Mouse (Mus musculus): ENCODE results near the gene Krt39. TPM values are rescaled to one million over a fixed set of nuclear protein-coding genes. Genes with fewer than 3 reads are reported as not detected.

The Krt39 gene
- not detected in 2 replicates for polyA plus RNA-seq (2012; rRNA removed; ENCODE audit: low replicate concordance)

DNA sequence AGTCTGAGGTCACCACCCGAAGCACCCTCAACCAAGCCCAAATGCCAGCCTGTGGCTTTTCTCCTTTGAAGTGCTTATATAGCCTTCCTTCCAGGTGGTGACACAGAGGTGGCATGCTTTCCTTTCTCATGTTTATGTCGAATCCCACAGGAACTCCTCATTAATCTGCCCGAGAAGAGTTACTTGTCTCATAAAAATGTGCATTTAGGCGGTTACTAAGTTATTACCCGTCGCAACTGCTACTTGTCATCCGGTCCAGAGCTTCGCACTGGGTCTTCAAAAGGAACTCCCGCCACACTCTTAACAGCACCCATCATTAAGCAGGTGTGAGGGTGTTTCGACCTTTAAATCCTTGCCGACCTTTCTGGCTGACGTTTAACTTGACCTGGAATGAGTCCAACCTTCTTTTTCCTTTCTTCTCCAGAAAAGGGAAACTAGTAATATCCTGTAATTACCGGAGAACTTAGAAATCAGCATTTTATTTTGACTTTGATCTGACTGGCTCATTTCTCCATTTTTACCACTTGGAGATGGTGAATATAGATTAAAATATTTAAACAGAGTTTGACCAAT, at the start of gene Krt39:
Krt39 (minus strand) TSS at position 51 of the 573 bp plus-strand sequence.

DNA sequence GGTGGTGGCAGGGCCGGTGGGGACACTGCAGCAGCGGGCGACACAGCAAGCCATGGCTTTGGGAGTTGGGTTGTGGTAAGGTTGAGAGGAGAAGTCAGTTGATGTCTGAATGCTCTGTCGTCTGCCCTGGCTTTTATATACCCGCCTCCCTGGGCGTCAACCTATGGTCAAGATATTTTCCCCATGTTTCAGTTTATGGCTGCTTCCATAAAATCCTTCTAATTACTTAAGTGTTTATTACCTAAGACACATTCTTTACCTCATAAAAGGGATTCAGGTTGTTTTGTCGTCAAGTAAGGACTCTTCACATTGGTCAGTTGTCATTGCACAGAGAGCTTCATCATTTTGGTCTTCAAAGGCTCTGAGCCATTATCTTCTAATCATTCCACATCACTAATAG, 45.4 kb upstream of the Krt39 start, which contains the start of gene Krtap3-1:
Krtap3-1 (minus strand) TSS at position 101 of the 400 bp plus-strand sequence.

DNA sequence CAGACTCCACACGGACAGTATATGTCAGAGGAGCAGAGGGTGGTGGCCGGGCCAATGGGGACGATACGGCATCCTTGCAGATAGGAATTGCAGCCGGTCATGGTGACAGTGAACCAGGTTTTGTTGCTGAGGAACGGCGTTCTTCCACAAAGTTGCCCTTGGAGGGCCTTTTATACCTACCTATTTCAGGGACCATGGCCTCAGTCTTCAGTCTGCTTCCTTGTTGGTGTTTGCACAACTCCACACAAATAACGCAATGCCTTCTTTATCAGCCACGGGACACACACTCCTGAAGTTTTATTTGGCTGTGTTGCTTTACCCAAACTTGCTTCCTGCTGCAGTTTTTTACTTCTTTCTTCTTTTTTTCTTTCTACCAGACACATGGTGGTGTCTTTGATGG, 38.2 kb upstream of the Krt39 start, which contains the start of gene Gm11939:
Gm11939 (minus strand) TSS at position 101 of the 400 bp plus-strand sequence.

DNA sequence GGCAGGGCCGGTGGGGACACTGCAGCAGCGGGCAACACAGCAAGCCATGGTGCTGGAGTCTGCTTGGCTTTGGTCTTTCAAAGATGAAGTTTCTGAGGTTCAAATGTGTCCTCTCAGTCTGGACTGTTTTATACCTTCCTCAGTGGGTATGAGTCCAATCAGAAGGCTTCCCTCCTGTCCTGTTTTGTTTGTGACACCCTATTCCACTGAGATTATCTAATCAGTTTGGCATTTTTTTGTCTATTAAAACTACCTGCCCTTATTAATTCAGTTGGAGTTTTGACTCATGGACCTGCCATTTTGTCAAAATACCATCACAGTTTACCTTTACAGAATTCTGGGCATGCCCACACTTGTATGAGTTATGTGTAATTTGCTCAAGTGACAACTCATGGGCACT, 35.6 kb upstream of the Krt39 start, which contains the start of gene Krtap3-2:
Krtap3-2 (minus strand) TSS at position 101 of the 400 bp plus-strand sequence.

DNA sequence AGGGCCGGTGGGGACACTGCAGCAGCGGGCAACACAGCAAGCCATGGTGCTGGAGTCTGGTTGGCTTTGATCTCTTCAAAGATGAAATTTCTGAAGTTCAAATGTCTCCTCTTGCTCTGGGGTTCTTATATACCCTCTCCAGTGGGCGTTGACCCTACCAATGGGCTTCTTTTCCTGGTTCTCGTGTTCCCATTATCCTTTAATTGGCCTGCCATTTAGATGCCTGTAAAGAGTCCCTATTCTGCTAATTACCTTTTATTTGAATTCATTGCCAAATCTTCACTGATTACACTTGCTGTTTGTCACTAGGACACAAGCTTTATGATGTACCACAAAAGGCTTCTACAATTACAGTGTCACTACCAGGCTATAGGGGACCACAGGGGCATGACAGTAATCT, 29.6 kb upstream of the Krt39 start, which contains the start of gene Krtap3-3:
Krtap3-3 (minus strand) TSS at position 101 of the 400 bp plus-strand sequence.

DNA sequence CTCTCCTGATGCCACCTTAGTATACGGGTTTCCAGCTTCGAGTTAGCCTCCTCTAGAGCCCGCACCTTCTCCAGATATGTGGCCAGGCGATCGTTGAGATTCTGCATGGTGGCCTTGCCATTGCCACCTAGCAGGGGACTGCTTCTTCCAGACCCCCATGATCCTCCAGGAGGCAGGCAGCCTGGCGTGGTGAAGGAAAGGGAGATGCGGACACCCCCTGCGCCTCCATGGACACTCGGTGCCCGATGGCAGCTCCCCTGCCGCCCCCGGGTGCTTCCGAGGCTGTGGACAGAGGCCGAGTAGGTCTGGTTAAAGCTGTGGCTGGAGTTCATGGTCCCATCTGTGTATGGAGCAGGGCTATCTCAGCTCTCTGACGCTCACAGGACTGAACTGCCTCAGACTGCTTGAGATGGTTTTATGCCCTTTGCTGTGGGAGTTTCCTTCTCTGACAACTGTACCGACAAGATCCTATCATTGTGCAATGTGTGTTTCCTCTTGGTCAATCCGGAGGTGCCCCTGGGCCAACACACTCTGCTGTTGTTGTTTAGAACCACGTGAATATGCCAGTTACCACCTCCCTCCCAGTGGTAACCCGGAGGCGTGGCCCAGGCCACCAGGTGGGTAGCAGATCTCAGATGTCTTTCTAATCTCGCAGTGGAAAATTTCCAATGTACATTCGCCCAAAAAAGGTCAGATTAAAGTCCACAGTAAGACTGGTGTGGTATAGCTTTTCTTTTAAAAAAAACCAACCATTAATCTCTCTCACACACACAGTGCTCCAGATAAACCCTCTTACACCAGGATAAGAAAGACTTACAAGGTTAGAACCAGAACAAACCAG, 28.2 kb downstream of the Krt39 start, which contains the start of gene Krt23:
Krt23 (minus strand) TSS at position 405 of the 841 bp plus-strand sequence.

Other genes with a start within 250 kb of the Krt39 start
- not detected in 2 replicates for gene Krt24, start 236.1 kb downstream of the Krt39 start, polyA plus RNA-seq (2012; rRNA removed; ENCODE audit: low replicate concordance)
- gene Krt25, start 198.4 kb downstream of the Krt39 start, polyA plus RNA-seq (2012; rRNA removed; ENCODE audit: low replicate concordance): not detected in 2 replicates
- not detected in 2 replicates for gene Krt26, start 183.4 kb downstream of the Krt39 start, polyA plus RNA-seq (2012; rRNA removed; ENCODE audit: low replicate concordance)
- not detected in 2 replicates for gene Krt27, start 170.2 kb downstream of the Krt39 start, polyA plus RNA-seq (2012; rRNA removed; ENCODE audit: low replicate concordance)
- gene Krt28, start 146.4 kb downstream of the Krt39 start, polyA plus RNA-seq (2012; rRNA removed; ENCODE audit: low replicate concordance): 0.15 TPM in 1 of 2 replicates, not detected in the other
- gene Krt10, start 132.0 kb downstream of the Krt39 start, polyA plus RNA-seq (2012; rRNA removed; ENCODE audit: low replicate concordance): 0.22 and 0.31 TPM in 2 replicates
- gene Krt12, start 99.1 kb downstream of the Krt39 start, polyA plus RNA-seq (2012; rRNA removed; ENCODE audit: low replicate concordance): 2.3 and 5.4 TPM in 2 replicates
- gene Krt20, start 83.2 kb downstream of the Krt39 start, polyA plus RNA-seq (2012; rRNA removed; ENCODE audit: low replicate concordance): 90.1 and 382 TPM in 2 replicates
- gene Krt23, start 28.2 kb downstream of the Krt39 start, polyA plus RNA-seq (2012; rRNA removed; ENCODE audit: low replicate concordance): 2.5 and 23.6 TPM in 2 replicates
- not detected in 2 replicates for gene Krt40, start 21.8 kb upstream of the Krt39 start, polyA plus RNA-seq (2012; rRNA removed; ENCODE audit: low replicate concordance)
- not detected in 2 replicates for gene Krtap3-3, start 29.5 kb upstream of the Krt39 start, polyA plus RNA-seq (2012; rRNA removed; ENCODE audit: low replicate concordance)
- not detected in 2 replicates for gene Krtap3-2, start 35.5 kb upstream of the Krt39 start, polyA plus RNA-seq (2012; rRNA removed; ENCODE audit: low replicate concordance)
- not detected in 2 replicates for gene Gm11939, start 38.1 kb upstream of the Krt39 start, polyA plus RNA-seq (2012; rRNA removed; ENCODE audit: low replicate concordance)
- gene Krtap3-1, start 45.3 kb upstream of the Krt39 start, polyA plus RNA-seq (2012; rRNA removed; ENCODE audit: low replicate concordance): 0.21 TPM in 1 of 2 replicates, not detected in the other
- gene Krtap1-5, start 59.7 kb upstream of the Krt39 start, polyA plus RNA-seq (2012; rRNA removed; ENCODE audit: low replicate concordance): not detected in 2 replicates
- gene Krtap1-4, start 62.3 kb upstream of the Krt39 start, polyA plus RNA-seq (2012; rRNA removed; ENCODE audit: low replicate concordance): not detected in 2 replicates
- not detected in 2 replicates for gene Krtap1-3, start 70.0 kb upstream of the Krt39 start, polyA plus RNA-seq (2012; rRNA removed; ENCODE audit: low replicate concordance)
- not detected in 2 replicates for gene Krtap9-3, start 76.8 kb upstream of the Krt39 start, polyA plus RNA-seq (2012; rRNA removed; ENCODE audit: low replicate concordance)
- not detected in 2 replicates for gene Gm11938, start 82.0 kb upstream of the Krt39 start, polyA plus RNA-seq (2012; rRNA removed; ENCODE audit: low replicate concordance)
- gene Gm11937, start 88.9 kb upstream of the Krt39 start, polyA plus RNA-seq (2012; rRNA removed; ENCODE audit: low replicate concordance): not detected in 2 replicates
- gene Krtap2-4, start 93.5 kb upstream of the Krt39 start, polyA plus RNA-seq (2012; rRNA removed; ENCODE audit: low replicate concordance): 0.27 TPM in 1 of 2 replicates, not detected in the other
- not detected in 2 replicates for gene Gm11562, start 99.1 kb upstream of the Krt39 start, polyA plus RNA-seq (2012; rRNA removed; ENCODE audit: low replicate concordance)
- gene Krtap4-1, start 106.9 kb upstream of the Krt39 start, polyA plus RNA-seq (2012; rRNA removed; ENCODE audit: low replicate concordance): not detected in 2 replicates
- gene Krtap4-2, start 113.7 kb upstream of the Krt39 start, polyA plus RNA-seq (2012; rRNA removed; ENCODE audit: low replicate concordance): not detected in 2 replicates
- gene Krtap4-7, start 122.8 kb upstream of the Krt39 start, polyA plus RNA-seq (2012; rRNA removed; ENCODE audit: low replicate concordance): not detected in 2 replicates
- not detected in 2 replicates for gene Gm11555, start 128.9 kb upstream of the Krt39 start, polyA plus RNA-seq (2012; rRNA removed; ENCODE audit: low replicate concordance)
- gene Gm11563, start 137.6 kb upstream of the Krt39 start, polyA plus RNA-seq (2012; rRNA removed; ENCODE audit: low replicate concordance): not detected in 2 replicates
- gene Krtap4-6, start 144.6 kb upstream of the Krt39 start, polyA plus RNA-seq (2012; rRNA removed; ENCODE audit: low replicate concordance): not detected in 2 replicates
- not detected in 2 replicates for gene Gm14190, start 169.4 kb upstream of the Krt39 start, polyA plus RNA-seq (2012; rRNA removed; ENCODE audit: low replicate concordance)
- gene Gm14180, start 213.0 kb upstream of the Krt39 start, polyA plus RNA-seq (2012; rRNA removed; ENCODE audit: low replicate concordance): not detected in 2 replicates

All from duodenum, adult 2 months (tissue).